Mouse (Mus musculus) hindbrain, embryonic 10.5 days (tissue): ENCODE data around the gene Isca2. TPM values are rescaled to one million over a fixed set of nuclear protein-coding genes. Genes with fewer than 3 reads are reported as not detected.

Source experiments
- DNase-seq: peaks from one replicate; pipeline ENCODE4 v3.0.0-alpha.2; 2017; ENCODE audit warnings: low spot score
- H3K27ac ChIP-seq: fragments of 300-500 bp; sonication (generic); 2 replicates; pipeline ENCODE4 v1.5.1; 2016; ENCODE audit warnings: mild to moderate bottlenecking, moderate library complexity
- H3K27me3 ChIP-seq: fragments of 300-500 bp; sonication (generic); 2 replicates; pipeline ENCODE4 v1.6.1; 2016; ENCODE audit warnings: mild to moderate bottlenecking; ENCODE audit not compliant: poor library complexity, insufficient read depth, severe bottlenecking
- H3K36me3 ChIP-seq: fragments of 300-500 bp; sonication (generic); 2 replicates; pipeline ENCODE4 v1.6.1; 2016; ENCODE audit warnings: mild to moderate bottlenecking, moderate library complexity
- H3K4me1 ChIP-seq: fragments of 300-500 bp; sonication (generic); replicated peaks from 2 replicates; pipeline ENCODE4 v1.6.1; 2016; ENCODE audit warnings: mild to moderate bottlenecking
- H3K4me3 ChIP-seq: fragments of 300-500 bp; sonication (generic); 2 replicates; pipeline ENCODE4 v1.5.1; 2016; ENCODE audit warnings: mild to moderate bottlenecking, moderate library complexity
- H3K9me3 ChIP-seq: fragments of 300-500 bp; sonication (generic); 2 replicates; pipeline ENCODE4 v1.6.1; 2016; ENCODE audit warnings: mild to moderate bottlenecking, moderate library complexity
- WGBS: fragments of 180-500 bp; shearing (Covaris S2); methylation state at CpG from one replicate; pipeline ENCODE4 v1.1.7; 2016; 5-methylcytosine and 5-hydroxymethylcytosine counted together
- polyA plus RNA-seq: library from polyadenylated mRNA; unstranded; fragments of >200 nt; fragmentation: Nextera tagmentation; extraction: Ambion mirVana; gene quantifications from 2 replicates; pipeline ENCODE4 v1.2.1, GENCODE M21; 2016

Isca2 gene
- polyA plus RNA-seq, 1 experiment from 2014 or later, result 181 TPM

DNA sequence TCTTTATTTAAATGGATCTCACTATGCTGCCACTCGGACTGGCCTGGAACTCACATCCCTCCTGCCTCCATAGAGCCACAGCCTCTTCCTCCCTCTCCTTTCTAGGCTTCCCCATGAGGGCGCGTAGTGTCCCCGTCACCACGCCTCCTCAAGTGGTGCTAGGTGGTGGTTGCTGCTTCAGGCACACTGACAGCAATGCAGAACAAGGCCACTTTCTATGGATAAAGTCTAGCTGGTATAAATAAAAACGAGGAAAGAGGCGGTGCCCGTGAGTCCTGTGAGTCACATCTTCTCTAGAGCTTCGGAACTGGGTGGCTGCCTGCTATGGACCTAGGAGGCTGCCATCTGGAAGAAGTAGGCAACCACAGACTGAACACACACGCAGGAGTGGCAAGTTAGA lies 17.0 kb upstream of the Isca2 start:
- Histone ChIP-seq H3K36me3 (peaks cover 60% of the 10 kb centered on the region), H3K27me3 (peaks cover 7% of the 10 kb centered on the region; the same call in 1 of the 2 replicates), H3K27ac (no peak overlapping the region), H3K4me3 (no peak overlapping the region), H3K9me3 (no peaks in the 10 kb centered on the region), H3K4me1 (peaks cover 38% of the 10 kb centered on the region)
- 93% methylated on average over 10 of the region's 10 CpGs for WGBS
- no peak for DNase-seq

GRCm38 (mm10) chr12:84759063-84759462 lies 14.0 kb upstream of the Isca2 start:
- peaks cover 9% of the 10 kb centered on the region for H3K4me1 ChIP-seq
- H3K4me3 ChIP-seq, result no peak overlapping the region
- WGBS, result 82% methylated on average over 2 of the region's 2 CpGs
- no peaks in the 10 kb centered on the region for H3K9me3 ChIP-seq
- no peak for DNase-seq
- peaks cover 91% of the 10 kb centered on the region for H3K36me3 ChIP-seq
- no peak overlapping the region for H3K27ac ChIP-seq
- peaks cover 2% of the 10 kb centered on the region; the same call in 1 of the 2 replicates for H3K27me3 ChIP-seq

GRCm38 (mm10) chr12:84762532-84762931 lies 10.5 kb upstream of the Isca2 start:
- no peaks in the 10 kb centered on the region for H3K9me3 ChIP-seq
- 0 out of 2 replicates have a peak, but pooled peaks cover 3% of the 10 kb centered on the region for H3K4me1 ChIP-seq
- H3K27me3 ChIP-seq, result no peaks in the 10 kb centered on the region
- peaks cover 91% of the 10 kb centered on the region for H3K36me3 ChIP-seq
- H3K4me3 ChIP-seq, result no peak overlapping the region
- WGBS, result 91% methylated on average over 5 of the region's 5 CpGs
- DNase-seq, result no peak
- H3K27ac ChIP-seq, result no peak overlapping the region

- H3K4me3 ChIP-seq, result no peak overlapping the region
- 0 out of 2 replicates have a peak, but pooled peaks cover 3% of the 10 kb centered on the region for H3K4me1 ChIP-seq
- peaks cover 88% of the 10 kb centered on the region for H3K36me3 ChIP-seq
- H3K27ac ChIP-seq, result no peak overlapping the region
- WGBS, result 92% methylated on average over 13 of the region's 13 CpGs
- DNase-seq, result no peak
- no peaks in the 10 kb centered on the region for H3K9me3 ChIP-seq
- H3K27me3 ChIP-seq, result no peaks in the 10 kb centered on the region
Measured at GRCm38 (mm10) chr12:84763577-84764218, 9.4 kb upstream of the Isca2 start.

- DNase-seq, result no peak
- WGBS, result 84% methylated on average over 7 of the region's 7 CpGs
Measured at GRCm38 (mm10) chr12:84764756-84765155, 8.3 kb upstream of the Isca2 start.

GRCm38 (mm10) chr12:84765506-84765905 lies 7.5 kb upstream of the Isca2 start:
- 93% methylated on average over 15 of the region's 15 CpGs for WGBS
- Histone ChIP-seq H3K36me3 (peaks cover 88% of the 10 kb centered on the region), H3K9me3 (no peaks in the 10 kb centered on the region), H3K4me3 (no peak overlapping the region), H3K27ac (no peak overlapping the region), H3K27me3 (no peaks in the 10 kb centered on the region), H3K4me1 (peaks cover 13% of the 10 kb centered on the region)
- DNase-seq, result no peak

More at GRCm38 (mm10) chr12:84764756-84765155, 8.3 kb upstream of the Isca2 start:
- peaks cover 88% of the 10 kb centered on the region for H3K36me3 ChIP-seq
- no peak overlapping the region for H3K27ac ChIP-seq
- H3K27me3 ChIP-seq, result no peaks in the 10 kb centered on the region
- no peak overlapping the region for H3K4me3 ChIP-seq
- no peaks in the 10 kb centered on the region for H3K9me3 ChIP-seq
- peaks cover 8% of the 10 kb centered on the region; the same call in 1 of the 2 replicates for H3K4me1 ChIP-seq

DNA sequence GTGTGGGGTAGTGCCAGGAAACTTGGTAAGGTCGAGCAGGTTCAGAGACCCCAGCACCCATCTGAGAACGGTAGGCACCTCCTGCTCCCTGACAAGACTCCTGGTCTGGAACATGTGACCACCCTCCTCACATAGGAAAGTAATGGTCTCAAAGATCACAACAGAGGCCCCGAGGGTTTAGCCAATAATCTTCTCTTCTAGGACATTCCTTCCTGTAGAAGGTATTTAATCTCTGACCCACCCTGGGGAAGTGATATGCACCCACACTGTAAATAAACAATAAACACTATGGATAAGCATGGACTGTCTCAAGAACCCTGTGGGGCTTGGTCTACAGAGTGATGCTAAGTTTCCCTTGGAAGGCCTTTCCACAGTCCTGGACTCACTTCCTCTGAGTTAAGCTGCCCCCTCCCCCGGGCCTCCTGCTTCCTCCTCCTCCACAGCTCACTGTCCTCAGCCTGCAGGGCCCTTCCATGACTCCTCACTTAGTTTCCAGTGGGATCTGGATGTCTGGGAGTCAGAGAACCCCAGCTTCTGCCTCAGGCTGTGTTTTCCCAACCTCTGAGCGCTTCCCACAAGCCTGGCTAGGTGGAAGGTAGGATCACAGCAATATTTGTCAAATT lies 6.8 kb upstream of the Isca2 start:
- H3K27me3 ChIP-seq, result no peaks in the 10 kb centered on the region
- peaks cover 86% of the 10 kb centered on the region for H3K36me3 ChIP-seq
- peaks cover 21% of the 10 kb centered on the region for H3K4me1 ChIP-seq
- WGBS, result 90% methylated on average over 5 of the region's 5 CpGs
- DNase-seq, result no peak
- no peak overlapping the region for H3K4me3 ChIP-seq
- no peaks in the 10 kb centered on the region for H3K9me3 ChIP-seq
- no peak overlapping the region for H3K27ac ChIP-seq

- 91% methylated on average over 6 of the region's 6 CpGs for WGBS
- Histone ChIP-seq H3K4me1 (peaks cover 29% of the 10 kb centered on the region), H3K27me3 (no peaks in the 10 kb centered on the region), H3K4me3 (no peak overlapping the region), H3K27ac (no peak overlapping the region), H3K36me3 (peaks cover 73% of the 10 kb centered on the region), H3K9me3 (no peaks in the 10 kb centered on the region)
- no peak for DNase-seq
Measured at GRCm38 (mm10) chr12:84767510-84767909, 5.5 kb upstream of the Isca2 start.

GRCm38 (mm10) chr12:84769624-84770023 lies 3.4 kb upstream of the Isca2 start:
- no peak overlapping the region for H3K4me3 ChIP-seq
- peaks cover 41% of the 10 kb centered on the region for H3K4me1 ChIP-seq
- H3K9me3 ChIP-seq, result no peaks in the 10 kb centered on the region
- 91% methylated on average over 7 of the region's 7 CpGs for WGBS
- H3K27ac ChIP-seq, result no peak overlapping the region
- DNase-seq, result no peak
- H3K36me3 ChIP-seq, result peaks cover 55% of the 10 kb centered on the region
- no peaks in the 10 kb centered on the region for H3K27me3 ChIP-seq

- Histone ChIP-seq H3K9me3 (no peaks in the 10 kb centered on the region), H3K36me3 (peaks cover 46% of the 10 kb centered on the region), H3K27me3 (no peaks in the 10 kb centered on the region), H3K27ac (peak overlapping the region; percentile 96), H3K4me1 (peaks cover 40% of the 10 kb centered on the region), H3K4me3 (peak overlapping the region; percentile 86)
- WGBS, result 5% methylated on average over 10 of the region's 10 CpGs
- DNase-seq, result peak; percentile 47
Measured at GRCm38 (mm10) chr12:84771981-84772520, 1.0 kb upstream of the Isca2 start.

GRCm38 (mm10) chr12:84773476-84773875 lies 425 bp downstream of the Isca2 start:
- no peak for DNase-seq
- WGBS, result under 1% methylated on average over 20 of the region's 20 CpGs
- peaks cover 40% of the 10 kb centered on the region for H3K4me1 ChIP-seq
- no peaks in the 10 kb centered on the region for H3K27me3 ChIP-seq
- H3K36me3 ChIP-seq, result peaks cover 38% of the 10 kb centered on the region
- H3K27ac ChIP-seq, result peak overlapping the region; percentile 96
- no peaks in the 10 kb centered on the region for H3K9me3 ChIP-seq
- H3K4me3 ChIP-seq, result peak overlapping the region; percentile 86

- 91% methylated on average over 6 of the region's 6 CpGs for WGBS
- Histone ChIP-seq H3K27me3 (no peaks in the 10 kb centered on the region), H3K27ac (no peak overlapping the region), H3K9me3 (no peaks in the 10 kb centered on the region), H3K36me3 (peaks cover 30% of the 10 kb centered on the region), H3K4me3 (peak overlapping the region; percentile 86), H3K4me1 (peaks cover 39% of the 10 kb centered on the region)
- DNase-seq, result no peak
Measured at GRCm38 (mm10) chr12:84774376-84774775, 1.3 kb downstream of the Isca2 start.

DNA sequence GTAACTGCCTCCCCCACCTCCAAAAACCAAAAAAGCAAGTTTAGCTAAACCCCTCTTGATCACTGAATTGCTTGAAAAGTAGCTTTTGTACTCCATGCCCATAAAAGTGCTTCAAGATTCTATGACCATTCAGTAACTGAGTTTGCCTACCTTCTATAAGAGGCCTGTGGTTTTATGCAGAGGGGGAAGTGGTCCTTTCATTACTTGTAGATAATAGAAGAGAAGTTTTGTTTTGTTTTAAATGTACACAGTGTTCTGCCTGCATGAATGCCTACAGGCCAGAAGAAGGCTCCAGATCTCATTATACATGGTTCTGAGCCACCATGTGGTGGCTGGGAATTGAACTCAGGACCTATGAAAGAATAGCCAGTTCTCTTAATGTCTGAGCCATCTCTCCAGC lies 3.2 kb downstream of the Isca2 start:
- H3K27ac ChIP-seq, result no peak overlapping the region
- peaks cover 26% of the 10 kb centered on the region for H3K4me1 ChIP-seq
- no peaks in the 10 kb centered on the region for H3K9me3 ChIP-seq
- no peaks in the 10 kb centered on the region for H3K27me3 ChIP-seq
- peaks cover 14% of the 10 kb centered on the region; the same call in 1 of the 2 replicates for H3K36me3 ChIP-seq
- DNase-seq, result no peak
- H3K4me3 ChIP-seq, result no peak overlapping the region
